Mouse (Mus musculus) stomach, postnatal 0 days (tissue): ENCODE data around the gene Ngrn.

Experiments used
- CTCF ChIP-seq: IDR thresholded peaks from 2 replicates; pipeline ENCODE4 v1.5.1; 2016; ENCODE audit warnings: antibody characterized with exemption, low read depth, mild to moderate bottlenecking, moderate library complexity
- EP300 ChIP-seq: optimal IDR thresholded peaks from 2 replicates; pipeline ENCODE3; 2016; ENCODE audit warnings: antibody characterized with exemption

DNA sequence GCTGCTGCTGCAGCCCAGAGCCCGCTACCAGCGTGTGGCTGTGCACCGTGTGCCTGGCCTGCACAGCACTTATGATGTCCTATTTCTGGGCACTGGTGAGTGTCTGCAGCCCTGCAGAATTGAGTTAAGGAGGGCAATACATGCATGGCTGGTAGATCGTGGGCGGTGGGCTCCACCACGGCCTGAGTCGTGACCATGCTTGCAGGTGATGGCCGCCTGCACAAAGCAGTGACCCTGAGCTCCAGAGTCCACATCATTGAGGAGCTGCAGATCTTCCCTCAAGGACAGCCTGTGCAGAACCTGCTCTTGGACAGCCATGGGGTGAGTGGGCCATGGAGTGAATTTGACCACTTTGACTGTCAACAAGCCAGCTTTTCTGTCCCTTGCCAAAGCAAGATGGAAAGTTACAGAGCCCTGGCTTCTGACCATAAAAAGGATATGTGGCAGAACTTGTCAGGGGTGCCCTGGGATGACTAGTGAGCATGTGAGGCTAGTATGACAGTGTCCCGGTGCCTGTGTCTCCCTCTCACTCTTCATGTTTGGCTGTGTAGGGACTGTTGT is 40.7 kb upstream of the Ngrn start:
- TF ChIP-seq CTCF (no peak), EP300 (no peak)
